Mouse (Mus musculus): Measurements from ENCODE around the gene Car3. TPM values are rescaled to one million over a fixed set of nuclear protein-coding genes. Genes with fewer than 3 reads are reported as not detected.

Gene Car3
- total RNA-seq (2023), result not detected

GRCm38 (mm10) chr3:14863022-14863711 is at the start of gene Car3:
Car3 (plus strand) TSS chr3:14863512.

GRCm38 (mm10) chr3:14886102-14887098 is 23.1 kb downstream of the Car3 start, which contains the start of gene Car2:
Car2 (plus strand) TSS chr3:14886273.

Other genes starting within 250 kb of the Car3 start
- 0.47 TPM for gene Car13, start 221.8 kb upstream of the Car3 start, total RNA-seq (2023)
- gene Car1, start 55.1 kb upstream of the Car3 start, total RNA-seq (2023), result 1.6 TPM
- gene Car2, start 22.8 kb downstream of the Car3 start, total RNA-seq (2023), result 13.7 TPM

All from CD4-positive naive resting alpha-beta T cell, adult 76 days (primary cell).